Mouse (Mus musculus): Measurements from ENCODE around the gene Coa6. TPM values are rescaled to one million over a fixed set of nuclear protein-coding genes. Genes with fewer than 3 reads are reported as not detected.

Gene Coa6
- polyA plus RNA-seq, 1 experiment from 2014 or later, result 40.4 TPM

DNA sequence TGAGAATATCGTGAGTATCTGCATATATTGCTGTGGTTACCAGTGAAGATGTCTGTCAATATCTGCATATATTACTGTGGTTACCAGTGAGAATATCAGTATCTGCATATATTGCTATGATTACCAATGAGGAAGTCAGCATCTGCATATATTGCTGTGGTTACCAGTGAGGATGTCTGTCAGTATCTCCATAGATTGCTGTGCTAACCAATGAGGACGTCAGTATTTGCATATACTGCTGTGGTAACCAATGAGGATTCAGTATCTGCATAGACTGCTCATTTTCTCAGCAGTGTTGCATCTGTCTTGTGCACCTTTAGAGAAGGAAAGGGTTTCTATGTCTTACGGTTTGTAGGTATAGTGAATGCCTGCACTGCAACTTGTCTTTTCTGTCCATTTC lies 1.5 kb upstream of the Coa6 start:
- Histone ChIP-seq H3K4me1 (replicated peaks) (peaks cover 19% of the 10 kb centered on the region), H3K27ac (replicated peaks) (no peak overlapping the region), H3K36me3 (peaks cover 7% of the 10 kb centered on the region), H3K4me2 (no peak overlapping the region), H3K9ac (no peak overlapping the region), H3K4me3 (no peak overlapping the region), H3K27me3 (no peaks in the 10 kb centered on the region), H3K9me3 (no peaks in the 10 kb centered on the region)
- WGBS, result 80% methylated on average over 3 of the region's 3 CpGs
- no peak for ATAC-seq (ENCODE audit: low FRiP score, low read depth)

DNA sequence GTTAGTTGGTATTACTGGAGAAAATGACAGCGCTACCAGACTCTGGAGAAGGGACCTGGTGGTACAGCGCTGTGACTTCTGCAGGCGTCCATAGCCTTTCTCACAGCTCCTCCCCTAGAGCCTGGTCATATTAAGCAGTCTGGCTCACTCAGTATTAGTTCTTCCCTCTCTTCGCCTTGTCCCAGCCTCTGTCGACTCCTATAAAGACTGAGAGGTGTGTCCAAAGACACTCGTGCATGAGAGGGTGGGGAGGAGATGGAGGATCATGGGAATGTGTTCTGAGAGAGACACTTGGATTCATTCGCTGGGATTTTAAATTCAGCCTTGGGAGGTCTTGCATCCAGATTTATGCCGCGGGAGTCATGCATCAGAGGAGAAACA lies 595 bp downstream of the Coa6 start:
- Histone ChIP-seq H3K4me2 (peak overlapping the region; percentile 64), H3K9ac (peak overlapping the region; percentile 74), H3K36me3 (peaks cover 26% of the 10 kb centered on the region), H3K27me3 (no peaks in the 10 kb centered on the region), H3K9me3 (no peaks in the 10 kb centered on the region), H3K27ac (replicated peaks) (peak overlapping the region; percentile 82), H3K4me1 (replicated peaks) (peaks cover 19% of the 10 kb centered on the region), H3K4me3 (peak overlapping the region; percentile 65)
- peak; percentile 61; the same call in 1 of the 2 replicates for ATAC-seq (ENCODE audit: low FRiP score, low read depth)
- 11% methylated on average over 9 of the region's 9 CpGs for WGBS

DNA sequence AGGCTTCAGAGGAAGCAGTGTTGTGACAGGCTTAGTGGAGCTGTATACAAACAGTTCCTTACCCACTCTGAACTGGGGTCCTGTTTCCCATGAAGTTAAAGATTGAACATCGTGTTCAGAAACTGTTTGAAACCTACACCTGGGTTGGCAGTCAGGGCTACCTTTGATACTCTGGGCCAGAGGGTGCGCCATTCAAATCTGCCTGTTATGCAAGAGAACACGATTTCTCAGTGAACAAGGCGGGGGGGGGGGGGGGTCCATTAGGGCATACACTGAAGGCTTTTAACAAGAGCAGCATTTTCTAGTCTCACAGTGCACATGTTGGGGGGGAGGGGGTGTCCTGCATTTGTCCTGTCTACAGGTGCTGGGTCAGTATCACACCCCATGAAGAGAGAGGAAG lies 1.8 kb downstream of the Coa6 start:
- H3K4me3 ChIP-seq, result no peak overlapping the region
- peaks cover 38% of the 10 kb centered on the region for H3K36me3 ChIP-seq
- H3K27me3 ChIP-seq, result no peaks in the 10 kb centered on the region
- no peaks in the 10 kb centered on the region for H3K9me3 ChIP-seq
- H3K9ac ChIP-seq, result no peak overlapping the region
- no peak overlapping the region for H3K4me2 ChIP-seq
- peaks cover 19% of the 10 kb centered on the region for H3K4me1 ChIP-seq (replicated peaks)
- no peak for ATAC-seq (ENCODE audit: low FRiP score, low read depth)
- H3K27ac ChIP-seq (replicated peaks), result no peak overlapping the region
- WGBS, result 90% methylated on average over 4 of the region's 4 CpGs

DNA sequence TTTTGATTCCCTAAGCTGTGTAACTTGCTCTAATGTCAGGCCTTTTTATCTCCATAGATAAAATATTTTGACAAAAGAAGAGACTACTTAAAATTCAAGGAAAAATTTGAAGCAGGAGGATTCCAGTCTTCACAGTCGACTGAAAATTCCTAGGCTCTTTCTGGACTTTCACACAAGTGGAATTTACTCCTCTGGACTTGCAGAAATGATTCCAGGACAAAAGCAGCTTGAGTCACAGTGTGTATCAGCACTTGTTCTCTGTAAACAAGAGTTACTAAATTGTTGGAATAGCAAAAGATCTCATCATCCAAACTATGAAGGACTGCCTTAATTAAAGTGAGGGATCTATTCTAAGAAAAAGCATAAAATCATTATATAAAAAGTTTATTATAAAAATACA lies 2.6 kb downstream of the Coa6 start:
- H3K9me3 ChIP-seq, result no peaks in the 10 kb centered on the region
- peaks cover 46% of the 10 kb centered on the region for H3K36me3 ChIP-seq
- no peak overlapping the region for H3K27ac ChIP-seq (replicated peaks)
- no peak overlapping the region for H3K4me2 ChIP-seq
- H3K9ac ChIP-seq, result no peak overlapping the region
- 88% methylated on average over 1 of the region's 1 CpGs for WGBS
- H3K4me3 ChIP-seq, result no peak overlapping the region
- ATAC-seq (ENCODE audit: low FRiP score, low read depth), result no peak
- peaks cover 19% of the 10 kb centered on the region for H3K4me1 ChIP-seq (replicated peaks)
- no peaks in the 10 kb centered on the region for H3K27me3 ChIP-seq

DNA sequence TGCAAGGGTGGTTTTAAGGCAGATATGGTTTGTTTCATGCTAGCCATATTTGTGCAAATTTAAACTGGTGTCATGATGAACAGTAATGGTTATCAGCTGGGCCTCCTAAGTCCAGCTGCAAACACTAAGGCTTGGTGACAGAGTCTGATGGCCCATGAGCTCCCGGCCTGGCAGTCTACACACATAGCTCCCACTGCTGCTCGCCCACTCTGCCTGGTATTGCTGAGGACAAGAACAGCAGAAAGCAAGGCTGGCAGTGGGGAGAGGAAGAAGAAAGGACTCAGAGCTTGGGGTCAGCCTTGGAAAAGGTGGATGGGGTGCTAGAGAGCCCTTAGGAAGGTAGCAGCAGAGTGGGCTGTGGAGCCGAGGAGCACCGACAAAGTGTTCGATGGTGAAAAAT lies 7.3 kb downstream of the Coa6 start:
- no peak overlapping the region for H3K4me3 ChIP-seq
- 95% methylated on average over 5 of the region's 5 CpGs for WGBS
- ATAC-seq (ENCODE audit: low FRiP score, low read depth), result no peak
- H3K27ac ChIP-seq (replicated peaks), result no peak overlapping the region
- H3K36me3 ChIP-seq, result peaks cover 75% of the 10 kb centered on the region
- no peak overlapping the region for H3K9ac ChIP-seq
- no peak overlapping the region for H3K4me2 ChIP-seq
- H3K4me1 ChIP-seq (replicated peaks), result no peaks in the 10 kb centered on the region
- no peaks in the 10 kb centered on the region for H3K9me3 ChIP-seq
- H3K27me3 ChIP-seq, result no peaks in the 10 kb centered on the region

DNA sequence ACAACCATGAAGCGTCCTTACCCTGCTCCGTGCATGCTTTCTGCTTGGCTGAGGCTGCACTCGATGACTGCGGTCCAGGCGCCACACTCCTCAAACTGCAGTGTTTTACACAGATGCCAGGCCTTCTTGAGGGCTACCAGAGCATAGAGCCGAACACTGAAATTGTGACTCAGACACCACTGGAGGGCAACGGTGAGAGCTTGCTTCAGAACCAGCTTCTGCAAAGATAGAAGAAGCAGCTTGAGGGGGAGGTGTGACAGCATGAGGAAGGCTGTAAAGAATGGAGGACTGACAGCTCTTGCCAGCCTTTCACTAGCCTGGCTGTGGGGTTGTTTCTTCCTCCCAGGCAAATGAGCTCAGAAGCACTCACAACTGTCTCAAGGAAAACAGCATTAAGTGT lies 11.5 kb downstream of the Coa6 start:
- Histone ChIP-seq H3K36me3 (peaks cover 65% of the 10 kb centered on the region), H3K9me3 (no peaks in the 10 kb centered on the region), H3K27me3 (no peaks in the 10 kb centered on the region), H3K4me1 (replicated peaks) (no peaks in the 10 kb centered on the region), H3K27ac (replicated peaks) (no peak overlapping the region), H3K9ac (no peak overlapping the region), H3K4me2 (no peak overlapping the region), H3K4me3 (no peak overlapping the region)
- WGBS, result 85% methylated on average over 7 of the region's 7 CpGs
- no peak for ATAC-seq (ENCODE audit: low FRiP score, low read depth)

DNA sequence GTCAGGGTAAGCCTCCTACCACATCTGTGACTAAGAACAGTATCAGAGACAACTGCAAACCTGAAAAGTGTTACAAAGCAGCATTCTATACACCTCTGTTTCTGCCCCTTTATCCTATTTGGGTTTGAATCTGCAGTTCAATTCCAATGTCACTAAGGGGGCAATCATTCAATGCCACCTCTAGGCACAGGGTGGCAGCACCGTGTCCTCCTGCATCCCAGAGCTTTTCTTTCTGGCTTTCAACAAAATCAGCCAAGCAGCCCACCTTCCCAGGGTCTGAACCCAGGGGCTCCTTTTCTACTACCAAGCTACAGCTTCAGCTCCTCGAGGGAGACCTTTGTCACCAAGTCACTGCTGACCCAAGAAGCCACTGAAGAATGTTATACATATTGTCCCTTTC lies 16.6 kb downstream of the Coa6 start:
- no peak for ATAC-seq (ENCODE audit: low FRiP score, low read depth)
- H3K27me3 ChIP-seq, result no peaks in the 10 kb centered on the region
- H3K9ac ChIP-seq, result no peak overlapping the region
- H3K9me3 ChIP-seq, result no peaks in the 10 kb centered on the region
- H3K4me2 ChIP-seq, result no peak overlapping the region
- WGBS, result 59% methylated on average over 2 of the region's 2 CpGs
- H3K4me1 ChIP-seq (replicated peaks), result no peaks in the 10 kb centered on the region
- H3K4me3 ChIP-seq, result no peak overlapping the region
- peaks cover 45% of the 10 kb centered on the region for H3K36me3 ChIP-seq
- no peak overlapping the region for H3K27ac ChIP-seq (replicated peaks)

DNA sequence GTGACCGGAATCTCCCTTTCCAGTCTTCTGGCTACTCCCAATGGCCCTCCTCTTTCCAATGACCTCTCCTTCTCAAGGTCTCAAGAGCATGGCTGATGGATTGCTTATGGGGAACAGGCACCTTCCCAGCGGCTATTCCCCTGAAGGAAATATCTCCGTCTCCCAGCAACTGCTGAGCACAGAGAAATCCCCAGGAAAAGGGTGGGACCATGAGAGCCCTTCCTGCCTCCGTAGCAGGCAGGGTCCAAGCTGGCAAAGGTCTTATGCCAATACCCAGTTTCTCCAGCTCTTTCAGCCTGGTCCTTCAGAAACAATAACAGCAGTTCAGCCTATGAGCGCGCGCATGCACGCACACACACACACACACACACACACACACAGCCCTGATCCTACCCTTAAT lies 28.8 kb downstream of the Coa6 start:
- no peaks in the 10 kb centered on the region for H3K4me1 ChIP-seq (replicated peaks)
- 91% methylated on average over 8 of the region's 8 CpGs for WGBS
- H3K4me2 ChIP-seq, result no peak overlapping the region
- H3K27ac ChIP-seq (replicated peaks), result no peak overlapping the region
- H3K36me3 ChIP-seq, result peaks cover 58% of the 10 kb centered on the region
- ATAC-seq (ENCODE audit: low FRiP score, low read depth), result no peak
- no peak overlapping the region for H3K9ac ChIP-seq
- H3K9me3 ChIP-seq, result no peaks in the 10 kb centered on the region
- H3K4me3 ChIP-seq, result no peak overlapping the region
- no peaks in the 10 kb centered on the region for H3K27me3 ChIP-seq

DNA sequence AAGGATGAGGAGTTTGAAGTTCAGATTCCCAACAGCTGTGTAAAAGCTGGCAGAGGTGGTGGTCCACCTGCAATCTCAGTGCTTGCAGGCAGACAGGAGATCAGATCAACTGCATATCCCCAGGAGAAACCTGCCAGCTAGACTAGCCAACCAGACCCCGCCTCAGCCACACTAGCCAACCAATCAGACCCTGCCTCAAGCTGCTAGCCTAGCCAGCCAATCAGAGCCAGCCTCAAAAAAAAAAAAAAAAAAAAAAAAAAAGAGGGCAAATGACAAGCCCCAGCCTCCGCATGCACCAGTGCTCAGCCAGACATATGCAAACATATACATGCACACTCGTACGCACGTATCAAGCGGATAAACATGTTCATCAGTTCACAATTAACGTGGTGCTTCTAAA lies 33.1 kb downstream of the Coa6 start:
- H3K27me3 ChIP-seq, result no peaks in the 10 kb centered on the region
- 71% methylated on average over 7 of the region's 7 CpGs for WGBS
- H3K9me3 ChIP-seq, result no peaks in the 10 kb centered on the region
- H3K4me1 ChIP-seq (replicated peaks), result no peaks in the 10 kb centered on the region
- H3K4me2 ChIP-seq, result no peak overlapping the region
- peaks cover 51% of the 10 kb centered on the region for H3K36me3 ChIP-seq
- H3K9ac ChIP-seq, result no peak overlapping the region
- 0 out of 2 replicates have a peak, but pooled peaks have one; percentile 38 for ATAC-seq (ENCODE audit: low FRiP score, low read depth)
- H3K4me3 ChIP-seq, result no peak overlapping the region
- H3K27ac ChIP-seq (replicated peaks), result no peak overlapping the region

DNA sequence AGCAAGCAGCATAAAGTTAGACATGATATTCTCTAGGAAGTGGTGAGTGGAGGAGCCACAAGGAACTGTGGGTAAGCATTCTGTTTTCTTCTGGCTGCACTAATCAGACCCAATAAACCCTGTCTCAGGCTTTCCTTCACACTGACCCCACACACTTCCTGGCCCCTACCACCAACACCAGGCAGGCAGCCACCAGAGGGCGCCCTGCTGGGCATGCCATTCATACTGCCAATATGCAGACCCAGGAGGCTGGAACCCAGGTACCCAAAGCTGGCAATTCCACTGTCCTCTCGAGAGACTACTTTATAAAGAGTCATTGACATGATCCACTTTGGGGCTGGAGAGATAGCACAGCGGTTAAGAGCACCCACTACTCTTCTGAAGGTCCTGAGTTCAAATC lies 38.0 kb downstream of the Coa6 start:
- H3K9me3 ChIP-seq, result no peaks in the 10 kb centered on the region
- no peak overlapping the region for H3K27ac ChIP-seq (replicated peaks)
- WGBS, result 59% methylated on average over 3 of the region's 3 CpGs
- H3K4me3 ChIP-seq, result no peak overlapping the region
- H3K9ac ChIP-seq, result no peak overlapping the region
- H3K4me2 ChIP-seq, result no peak overlapping the region
- H3K4me1 ChIP-seq (replicated peaks), result no peaks in the 10 kb centered on the region
- peaks cover 32% of the 10 kb centered on the region for H3K36me3 ChIP-seq
- ATAC-seq (ENCODE audit: low FRiP score, low read depth), result no peak
- H3K27me3 ChIP-seq, result no peaks in the 10 kb centered on the region

DNA sequence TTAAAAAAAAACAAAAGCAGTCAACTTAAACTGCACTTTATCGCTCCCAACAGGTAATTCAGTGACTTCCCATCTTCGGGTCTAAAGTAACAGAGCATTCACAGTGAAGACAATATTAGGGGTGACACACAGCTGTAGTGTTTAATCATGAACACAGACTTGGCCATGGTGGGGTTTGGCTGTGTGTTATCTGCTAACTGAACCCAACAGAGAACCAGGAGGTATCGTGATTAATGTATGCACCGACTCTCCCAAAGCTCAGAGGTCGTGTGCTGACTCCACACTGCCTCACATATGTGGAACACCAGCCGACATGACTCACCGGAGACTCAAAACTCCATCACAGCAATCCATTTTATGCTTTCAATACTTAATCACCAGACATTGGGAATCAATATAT lies 39.4 kb downstream of the Coa6 start:
- no peak overlapping the region for H3K9ac ChIP-seq
- H3K36me3 ChIP-seq, result peaks cover 37% of the 10 kb centered on the region
- no peak overlapping the region for H3K4me3 ChIP-seq
- no peak for ATAC-seq (ENCODE audit: low FRiP score, low read depth)
- H3K27ac ChIP-seq (replicated peaks), result no peak overlapping the region
- no peaks in the 10 kb centered on the region for H3K27me3 ChIP-seq
- H3K4me2 ChIP-seq, result no peak overlapping the region
- H3K9me3 ChIP-seq, result no peaks in the 10 kb centered on the region
- WGBS, result 93% methylated on average over 7 of the region's 7 CpGs
- no peaks in the 10 kb centered on the region for H3K4me1 ChIP-seq (replicated peaks)

DNA sequence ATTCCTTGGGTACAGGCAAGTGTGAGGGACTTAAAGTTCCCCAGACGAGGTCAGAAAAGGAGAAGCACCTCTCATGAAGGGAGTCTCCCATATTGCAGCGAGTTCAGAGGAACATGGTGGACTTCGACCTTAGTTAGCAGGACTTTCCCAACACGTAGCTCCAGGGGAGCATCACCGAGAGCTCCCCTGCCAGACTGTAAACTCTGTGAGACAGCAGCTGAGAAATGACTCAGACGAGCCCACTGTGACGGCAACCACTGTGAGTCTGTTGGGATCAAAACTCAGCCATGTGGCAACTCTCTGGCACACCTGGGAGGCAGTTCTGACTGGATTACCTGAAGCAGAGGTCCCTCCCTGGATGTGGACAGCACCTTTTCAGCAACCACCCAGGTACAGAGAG lies 41.8 kb downstream of the Coa6 start:
- no peak for ATAC-seq (ENCODE audit: low FRiP score, low read depth)
- H3K9ac ChIP-seq, result no peak overlapping the region
- H3K27ac ChIP-seq (replicated peaks), result no peak overlapping the region
- H3K36me3 ChIP-seq, result peaks cover 39% of the 10 kb centered on the region
- H3K27me3 ChIP-seq, result no peaks in the 10 kb centered on the region
- H3K4me2 ChIP-seq, result no peak overlapping the region
- WGBS, result 88% methylated on average over 7 of the region's 7 CpGs
- H3K9me3 ChIP-seq, result no peaks in the 10 kb centered on the region
- H3K4me3 ChIP-seq, result no peak overlapping the region
- no peaks in the 10 kb centered on the region for H3K4me1 ChIP-seq (replicated peaks)

DNA sequence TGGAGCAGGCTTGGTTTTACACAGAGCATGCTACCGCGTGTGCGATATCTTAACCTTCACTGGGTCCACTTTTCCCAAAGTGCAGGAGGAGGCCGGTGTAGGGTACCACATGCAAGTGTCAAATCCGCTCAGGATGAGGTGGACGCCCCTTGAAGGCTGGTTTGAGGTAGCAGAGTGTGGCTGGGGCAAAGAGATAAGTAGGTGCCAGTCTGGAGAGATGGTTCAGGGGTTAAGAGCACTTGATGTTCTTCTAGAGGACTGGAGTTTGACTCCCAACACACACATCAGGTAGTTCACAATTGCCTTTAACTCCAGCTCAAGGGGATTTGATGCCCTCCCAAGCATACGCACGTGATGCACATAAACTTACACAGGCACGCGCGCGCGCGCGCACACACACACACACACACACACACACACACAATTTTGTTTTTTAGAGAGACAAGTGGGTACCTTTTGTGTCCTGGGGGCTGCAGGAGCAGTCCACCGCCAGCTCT lies 51.5 kb downstream of the Coa6 start:
- 14% methylated on average over 16 of the region's 16 CpGs for WGBS
- Histone ChIP-seq H3K4me2 (peak overlapping the region; percentile 75), H3K27ac (replicated peaks) (peak overlapping the region; percentile 91), H3K4me3 (peak overlapping the region; percentile 81), H3K36me3 (peaks cover 5% of the 10 kb centered on the region; the same call in 1 of the 2 replicates), H3K9ac (peak overlapping the region; percentile 77), H3K9me3 (no peaks in the 10 kb centered on the region), H3K27me3 (peaks cover 6% of the 10 kb centered on the region; the same call in 1 of the 2 replicates), H3K4me1 (replicated peaks) (peaks cover 18% of the 10 kb centered on the region)
- ATAC-seq (ENCODE audit: low FRiP score, low read depth), result no peak

All from hindbrain, embryonic 15.5 days (tissue).